Mouse (Mus musculus) MEL (cell line): ENCODE data around the gene Fgfr2.

ENCODE experiments used
- BHLHE40 ChIP-seq: IDR thresholded peaks from 2 replicates; pipeline ENCODE4 v1.6.1; 2012; ENCODE audit warnings: low read depth, mild to moderate bottlenecking, inconsistent platforms, low read length, improper control_type of control experiment, borderline replicate concordance
- CHD1 ChIP-seq: IDR thresholded peaks from 2 replicates; pipeline ENCODE4 v1.6.1; 2012; ENCODE audit warnings: low read depth, mild to moderate bottlenecking, inconsistent platforms, low read length, improper control_type of control experiment
- CTCF ChIP-seq, 3 experiments: IDR thresholded peaks in 2 of 3; conservative IDR thresholded peaks in 1 of 3; 2 replicates each; pipeline ENCODE4 v1.5.1; 2011 to 2012; ENCODE audit warnings: low read length in 3 of 3, low read depth in 2 of 3, mild to moderate bottlenecking in 2 of 3, improper control_type of control experiment in 1 of 3, inconsistent platforms in 1 of 3, mixed read lengths in 1 of 3, moderate library complexity in 1 of 3; ENCODE audit not compliant: control insufficient read depth in 1 of 3, insufficient read depth in 1 of 3, poor library complexity in 1 of 3, severe bottlenecking in 1 of 3
- E2F4 ChIP-seq: IDR thresholded peaks from 2 replicates; pipeline ENCODE4 v1.6.1; 2011; ENCODE audit warnings: low read depth, low read length, improper control_type of control experiment, borderline replicate concordance
- EP300 ChIP-seq, 2 experiments: IDR thresholded peaks; 2 replicates each; pipeline ENCODE4 v1.6.1; 2011; ENCODE audit warnings: improper control_type of control experiment in 2 of 2, low read length in 2 of 2, low read depth in 1 of 2, mild to moderate bottlenecking in 1 of 2
- MXI1 ChIP-seq: IDR thresholded peaks from 2 replicates; pipeline ENCODE4 v1.6.1; 2011; ENCODE audit warnings: mild to moderate bottlenecking, low read depth, low read length, improper control_type of control experiment
- NRF1 ChIP-seq: IDR thresholded peaks from 2 replicates; pipeline ENCODE4 v1.6.1; 2014; ENCODE audit warnings: low read depth, mild to moderate bottlenecking, inconsistent platforms, low read length, improper control_type of control experiment, moderate library complexity; ENCODE audit not compliant: poor library complexity, insufficient read depth, severe bottlenecking
- POLR2A ChIP-seq, 2 experiments: IDR thresholded peaks; 2 replicates each; pipeline ENCODE4 v1.6.1; 2011 to 2012; ENCODE audit warnings: low read length in 2 of 2, mild to moderate bottlenecking in 2 of 2, control low read depth in 1 of 2, improper control_type of control experiment in 1 of 2, low read depth in 1 of 2, moderate library complexity in 1 of 2; ENCODE audit not compliant: control insufficient read depth in 1 of 2, insufficient read depth in 1 of 2, poor library complexity in 1 of 2
- SMC3 ChIP-seq: IDR thresholded peaks from 2 replicates; pipeline ENCODE4 v1.6.1; 2011; ENCODE audit warnings: low read depth, low read length, improper control_type of control experiment
- TAL1 ChIP-seq: IDR thresholded peaks from 2 replicates; pipeline ENCODE4 v1.6.1; 2012; ENCODE audit warnings: mild to moderate bottlenecking, inconsistent platforms, low read length, moderate library complexity, mixed read lengths
- TCF12 ChIP-seq: IDR thresholded peaks from 2 replicates; pipeline ENCODE4 v1.6.1; 2014; ENCODE audit warnings: low read depth, mild to moderate bottlenecking, inconsistent platforms, low read length, improper control_type of control experiment, moderate library complexity
- USF1 ChIP-seq: IDR thresholded peaks from 2 replicates; pipeline ENCODE4 v1.6.1; 2014; ENCODE audit warnings: low read depth, mild to moderate bottlenecking, inconsistent platforms, low read length, improper control_type of control experiment, moderate library complexity

- TF ChIP-seq BHLHE40, result no peak
- TF ChIP-seq EP300 (IDR thresholded peaks at IDR 0.05; ENCODE audit: low read depth in 1 of 2, low read length in 2 of 2), result no peak
- TF ChIP-seq CTCF (IDR thresholded peaks at IDR 0.05 in 2 of 3, conservative IDR thresholded peaks at IDR 0.05 in 1 of 3; ENCODE audit: control insufficient read depth in 1 of 3, insufficient read depth in 1 of 3, low read depth in 2 of 3, low read length in 3 of 3, poor library complexity in 1 of 3, severe bottlenecking in 1 of 3), result no peak
- no peak for TF ChIP-seq E2F4
- TF ChIP-seq POLR2A (IDR thresholded peaks at IDR 0.05; ENCODE audit: control insufficient read depth in 1 of 2, insufficient read depth in 1 of 2, low read depth in 1 of 2, low read length in 2 of 2, poor library complexity in 1 of 2), result no peak
- TF ChIP-seq NRF1, result no peak
- TF ChIP-seq TCF12, result no peak
- TF ChIP-seq TAL1, result no peak
- TF ChIP-seq SMC3, result no peak
- TF ChIP-seq CHD1, result no peak
- no peak for TF ChIP-seq USF1
- TF ChIP-seq MXI1, result no peak
Measured at GRCm38 (mm10) chr7:132547126-132547525, 576.0 kb downstream of the Fgfr2 start.
